Mouse (Mus musculus) megakaryocyte-erythroid progenitor cell, adult 5-6 weeks (primary cell): ENCODE results near the gene Coq6. TPM values are rescaled to one million over a fixed set of nuclear protein-coding genes. Genes with fewer than 3 reads are reported as not detected.

Source experiments
- ATAC-seq: replicated peaks from 2 replicates; pipeline ENCODE4 v1.8.0; 2016; ENCODE audit warnings: mild to moderate bottlenecking, inconsistent platforms; ENCODE audit not compliant: severe bottlenecking, poor library complexity, low FRiP score, low TSS enrichment
- total RNA-seq, 2 experiments: library from RNA; stranded (forward) in 1 of 2; stranded (reverse) in 1 of 2; fragments of 200-1000, 215-1000 nt in 1 of 2; fragments of >200 nt in 1 of 2; fragmentation: Nextera tagmentation in 1 of 2; gene quantifications; 2 replicates each; pipeline ENCODE4 v1.2.3; 2014 to 2017

The Coq6 gene
- total RNA-seq, 2 experiments from 2014 or later: 24.3 to 55.2 TPM

- ATAC-seq: no peak
Measured at GRCm38 (mm10) chr12:84390336-84390735, 28.9 kb downstream of the Coq6 start.

- ATAC-seq: no peak
Measured at GRCm38 (mm10) chr12:84392681-84393080, 31.2 kb downstream of the Coq6 start.

- ATAC-seq: no peak
Measured at GRCm38 (mm10) chr12:84393847-84394246, 32.4 kb downstream of the Coq6 start.

DNA sequence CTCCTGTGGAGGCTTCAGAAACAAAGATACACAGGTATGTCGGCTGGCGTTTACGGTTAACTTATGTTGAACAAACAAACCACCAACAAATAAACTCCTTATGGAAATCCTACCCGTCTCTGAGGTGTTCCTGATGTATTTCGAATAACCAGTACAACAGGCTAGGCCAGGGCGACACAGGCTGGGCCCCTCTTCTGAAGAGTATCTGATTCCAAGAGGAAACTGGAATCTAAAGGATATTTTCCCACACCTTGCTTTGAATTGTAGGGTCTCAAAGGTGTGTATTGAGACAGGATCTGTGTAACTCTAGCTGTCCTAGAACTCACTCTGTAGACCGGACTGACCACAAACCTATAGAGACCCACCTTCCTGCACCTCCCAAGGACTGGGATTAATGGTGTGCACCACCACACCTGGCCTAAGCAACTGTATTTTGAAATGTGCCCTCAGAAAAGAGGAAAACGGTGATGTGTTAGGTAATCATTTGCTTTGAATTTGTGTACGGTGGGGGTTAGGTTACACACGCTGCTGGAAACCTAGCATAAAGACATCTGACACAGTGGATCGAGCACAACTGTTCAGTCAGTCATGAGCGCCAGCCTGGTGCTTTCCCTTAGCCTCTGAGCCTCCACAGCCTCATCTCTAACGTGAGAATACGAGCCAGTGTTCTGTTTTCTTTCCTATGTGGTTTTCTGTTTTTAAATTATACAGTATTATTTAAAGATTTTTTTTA is 35.7 kb downstream of the Coq6 start:
- ATAC-seq: no peak

DNA sequence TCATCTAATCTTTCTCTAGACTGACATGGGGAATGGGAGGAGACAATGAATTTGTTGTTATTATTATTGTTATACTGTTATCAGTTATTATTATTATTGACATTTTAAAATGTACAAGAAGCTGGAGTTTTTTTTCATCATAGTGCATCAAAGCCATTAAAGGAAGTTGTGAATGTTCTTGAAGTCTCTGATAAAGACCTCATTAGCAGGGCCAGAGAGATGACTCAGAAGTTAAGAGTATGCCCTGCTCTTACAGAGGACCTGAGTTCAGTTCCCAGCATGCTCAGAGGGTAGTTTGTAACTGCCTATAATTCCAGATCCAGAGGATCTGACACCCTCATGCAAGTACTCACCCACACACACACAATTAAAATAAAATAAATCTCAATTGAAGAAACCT is 36.2 kb downstream of the Coq6 start:
- no peak for ATAC-seq

GRCm38 (mm10) chr12:84398629-84399028 is 37.2 kb downstream of the Coq6 start:
- no peak for ATAC-seq

GRCm38 (mm10) chr12:84399135-84399534 is 37.7 kb downstream of the Coq6 start:
- no peak for ATAC-seq

DNA sequence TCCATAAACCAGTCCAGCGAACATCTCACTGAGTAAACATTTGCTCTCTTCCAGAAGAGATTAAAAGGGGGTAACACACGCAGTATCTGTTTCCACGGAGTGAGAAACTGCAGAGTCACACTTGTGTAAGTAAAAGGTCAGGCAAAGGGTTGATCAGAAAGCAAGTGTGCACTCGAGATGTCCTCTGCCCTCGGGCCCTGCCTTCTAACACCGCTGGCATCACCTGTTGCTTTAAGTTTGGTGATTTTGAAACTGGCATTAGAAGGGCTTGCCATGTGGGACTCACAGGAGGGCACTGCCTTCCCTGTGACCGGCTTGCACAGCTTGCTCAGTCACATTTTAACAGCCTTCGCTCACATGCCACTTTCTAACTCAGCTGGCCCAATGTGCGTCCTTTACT is 38.2 kb downstream of the Coq6 start:
- no peak for ATAC-seq

- no peak for ATAC-seq
Measured at GRCm38 (mm10) chr12:84400068-84400467, 38.6 kb downstream of the Coq6 start.

GRCm38 (mm10) chr12:84400653-84401052 is 39.2 kb downstream of the Coq6 start:
- 0 out of 2 replicates have a peak, but pooled peaks have one; percentile 30 for ATAC-seq

GRCm38 (mm10) chr12:84402923-84403322 is 41.5 kb downstream of the Coq6 start:
- no peak for ATAC-seq

DNA sequence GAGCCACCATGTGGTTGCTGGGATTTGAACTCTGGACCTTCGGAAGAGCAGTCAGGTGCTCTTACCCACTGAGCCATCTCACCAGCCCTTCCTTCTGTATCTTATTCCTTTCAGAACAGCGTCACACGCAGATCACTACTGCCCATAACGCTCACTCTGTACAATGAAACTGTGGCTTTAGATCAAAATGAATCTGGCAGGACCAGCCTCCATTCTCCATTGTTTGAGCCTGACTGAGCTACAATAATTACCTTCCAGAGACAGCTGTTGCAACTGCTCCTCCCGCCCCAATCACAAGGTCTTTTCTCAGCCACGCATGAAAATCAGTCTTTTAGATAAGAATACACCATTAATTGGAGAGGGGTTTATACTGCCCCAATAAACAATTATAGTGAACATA is 43.1 kb downstream of the Coq6 start:
- ATAC-seq: no peak

GRCm38 (mm10) chr12:84407259-84407658 is 45.8 kb downstream of the Coq6 start:
- ATAC-seq: no peak

DNA sequence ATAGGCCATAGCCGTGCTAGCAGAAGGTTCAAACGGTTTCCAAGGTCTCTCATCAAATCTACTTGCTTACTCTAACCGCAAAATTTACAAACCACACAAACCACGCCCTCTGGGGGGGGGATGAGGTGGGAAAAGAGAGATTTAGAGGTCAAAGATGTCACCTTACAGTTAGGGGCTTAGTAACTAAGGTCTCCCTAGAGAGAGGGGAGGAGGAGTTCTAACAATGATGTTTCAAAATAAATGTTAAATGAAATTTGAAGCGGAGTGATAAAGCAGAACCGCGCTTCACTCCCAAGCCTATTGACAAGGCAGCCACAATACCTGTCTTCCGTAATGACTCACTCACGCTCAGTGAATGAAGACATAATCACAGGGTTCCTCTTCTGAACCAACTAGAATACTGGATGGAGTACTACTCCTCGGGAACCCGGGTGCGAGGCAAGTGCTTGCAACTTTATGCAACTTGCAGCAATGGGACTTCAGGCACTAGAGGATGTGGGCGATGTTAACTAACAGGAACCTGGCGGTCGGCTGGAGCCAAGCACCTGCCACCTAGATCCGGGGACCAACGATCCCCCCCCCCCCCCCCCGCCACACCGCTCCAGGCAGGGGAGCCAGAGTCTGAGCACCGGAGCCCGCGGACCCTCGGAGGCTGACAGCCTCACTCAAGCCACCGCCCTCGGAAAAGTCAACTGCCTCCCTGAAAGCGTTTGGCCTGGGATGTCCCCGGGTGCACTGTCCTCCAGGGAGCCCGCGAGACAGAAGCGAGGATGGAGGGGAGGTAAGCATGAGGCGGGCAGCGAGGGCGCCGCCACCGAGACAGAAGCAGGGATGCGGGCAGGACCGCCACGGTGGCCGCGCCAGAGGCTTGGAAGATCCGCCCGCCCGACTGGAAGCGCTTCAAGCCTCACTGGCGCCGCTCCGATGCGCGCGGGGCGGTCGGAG is 46.7 kb downstream of the Coq6 start:
- peak; percentile 39 for ATAC-seq

DNA sequence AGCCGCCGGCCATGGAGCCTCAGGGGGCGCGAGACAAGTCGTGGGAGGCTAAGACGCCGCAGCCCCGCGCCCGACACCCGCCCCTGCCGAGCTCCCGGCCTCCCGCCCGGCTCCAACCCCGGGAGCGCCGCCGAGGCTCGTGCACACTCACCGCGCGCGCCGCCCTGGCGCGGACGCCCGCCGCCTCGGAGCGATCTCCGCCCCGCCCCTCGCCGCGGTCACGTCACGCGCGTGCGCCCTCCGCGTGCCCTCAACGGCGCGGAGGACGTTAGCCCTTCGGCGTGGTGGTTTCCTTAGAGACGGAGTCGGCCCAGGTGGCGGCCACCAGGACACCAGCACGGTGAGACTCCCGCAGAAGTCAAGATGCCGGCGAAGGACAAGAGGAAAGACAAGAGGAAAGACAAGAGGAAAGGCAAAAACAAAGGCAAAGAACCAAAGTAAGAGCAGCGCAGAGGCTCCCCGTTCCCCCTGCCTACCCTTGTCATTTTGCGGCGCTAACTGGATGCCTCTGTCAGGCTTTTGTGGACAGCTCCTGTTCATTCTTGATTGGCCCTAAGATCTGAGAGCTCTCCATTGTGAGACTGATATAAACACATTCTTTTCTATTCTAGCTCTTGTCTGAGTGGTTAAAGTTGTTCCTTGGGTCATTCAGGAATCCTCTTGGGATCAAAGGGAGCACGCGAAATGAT is 47.5 kb downstream of the Coq6 start, which contains the start of the genes Entpd5 and Bbof1:
TSS of gene Entpd5 (minus strand) at position 211 of the 689 bp plus-strand sequence.
TSS of gene Bbof1 (plus strand) at position 253 of the 689 bp plus-strand sequence.
- ATAC-seq: peak; percentile 91

DNA sequence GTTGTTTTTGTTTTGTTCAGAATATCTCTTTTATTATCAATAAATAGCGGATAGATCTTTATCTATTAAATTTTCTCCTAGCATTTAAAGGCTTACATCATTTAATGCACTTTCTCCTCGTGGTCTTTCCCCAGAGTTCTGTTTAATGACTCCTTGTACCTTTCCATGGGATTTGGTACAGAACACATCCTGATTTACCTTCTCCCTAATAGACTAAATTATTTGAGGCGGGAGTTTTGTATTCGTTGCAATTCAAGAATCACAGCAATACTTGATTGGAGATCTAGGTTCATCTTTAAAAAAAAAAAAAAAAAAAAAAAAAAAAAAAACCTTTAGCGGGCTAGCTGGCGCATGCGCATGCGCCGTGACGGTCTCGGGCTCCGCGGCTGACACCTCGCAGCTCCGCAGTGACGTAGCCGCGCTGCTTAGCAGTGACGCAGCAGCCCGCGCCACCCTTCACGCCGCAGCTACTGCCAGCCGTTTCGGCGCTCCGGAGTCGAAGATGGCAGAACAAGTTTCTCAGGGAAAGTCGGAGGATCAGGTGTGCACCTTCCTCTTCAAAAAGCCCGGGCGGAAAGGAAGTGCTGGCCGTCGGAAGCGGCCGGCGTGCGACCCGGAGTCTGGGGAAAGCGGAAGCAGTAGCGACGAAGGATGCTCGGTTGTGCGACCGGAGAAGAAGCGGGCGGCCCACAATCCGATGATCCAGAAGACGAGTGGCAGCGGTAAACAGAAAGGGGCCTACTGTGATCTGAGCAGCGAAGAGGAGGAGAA is 55.6 kb downstream of the Coq6 start, which contains the start of gene Rnf113a2:
TSS of gene Rnf113a2 (plus strand) at position 363 of the 771 bp plus-strand sequence.
- ATAC-seq: peak; percentile 98

DNA sequence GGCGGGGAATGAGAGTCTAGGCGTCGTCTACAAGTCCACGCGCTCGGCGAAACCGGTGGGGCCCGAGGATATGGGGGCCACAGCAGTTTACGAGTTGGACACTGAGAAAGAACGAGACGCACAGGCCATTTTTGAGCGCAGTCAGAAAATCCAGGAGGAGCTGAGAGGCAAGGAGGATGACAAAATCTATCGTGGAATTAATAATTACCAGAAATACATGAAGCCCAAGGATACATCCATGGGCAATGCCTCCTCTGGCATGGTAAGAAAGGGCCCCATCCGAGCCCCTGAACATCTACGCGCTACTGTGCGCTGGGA is 56.1 kb downstream of the Coq6 start:
- ATAC-seq: no peak; the same call in 1 of the 2 replicates
